Mouse (Mus musculus): Measurements from ENCODE around the gene Mbnl3. TPM values are rescaled to one million over a fixed set of nuclear protein-coding genes. Genes with fewer than 3 reads are reported as not detected.

Gene Mbnl3
- total and polyA plus RNA-seq, 3 experiments = 9.9 to 16.7 TPM; not detected in 1

DNA sequence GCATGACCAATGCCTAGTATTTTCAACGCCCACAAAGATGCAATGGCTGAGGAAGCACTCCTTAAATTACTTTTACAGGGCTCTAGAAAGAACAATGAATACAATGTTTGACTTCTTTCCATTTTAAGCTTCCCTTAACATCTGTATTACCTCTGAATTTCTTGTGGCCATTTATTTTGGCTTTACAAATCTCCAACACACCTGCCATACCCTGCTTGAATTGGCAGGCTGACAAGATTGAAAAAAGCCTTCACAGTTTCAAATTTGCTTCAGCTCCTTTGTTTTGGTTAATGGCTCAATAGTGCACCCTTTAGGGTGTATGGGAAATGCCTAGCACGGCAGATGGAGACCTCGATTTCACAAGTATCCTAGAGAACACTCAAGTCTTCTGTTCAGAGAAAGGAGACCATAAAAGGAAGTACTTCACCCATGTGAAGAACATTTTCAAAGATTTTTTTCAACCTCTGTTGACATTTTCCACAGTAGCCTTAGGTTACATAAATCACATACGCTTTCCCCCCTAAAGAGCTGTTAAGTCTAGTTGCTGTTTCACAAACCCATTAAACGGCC is 36.8 kb downstream of the Mbnl3 start:
- Histone ChIP-seq H3K4me3 (ENCODE audit: control insufficient read depth in 1 of 2, insufficient read depth in 1 of 2, low read depth in 2 of 2, low read length in 2 of 2) (no peak overlapping the region), H3K9ac (ENCODE audit: control insufficient read depth, low read depth, low read length, poor library complexity, severe bottlenecking) (no peak overlapping the region), H3K36me3 (ENCODE audit: control insufficient read depth in 1 of 2, insufficient read depth in 2 of 2, low read length in 2 of 2) (peaks cover 0 to 9% of the 10 kb centered on the region in 2 experiments; a peak in 2 of 4 replicates), H3K4me1 (ENCODE audit: control insufficient read depth in 1 of 2, insufficient read depth in 2 of 2, low read length in 2 of 2) (peaks cover 0 to 6% of the 10 kb centered on the region in 2 experiments; a peak in 1 of 4 replicates), H3K27ac (ENCODE audit: control insufficient read depth, low read depth, low read length) (no peak overlapping the region), H3K9me3 (replicated peaks; ENCODE audit: insufficient read depth, low read length) (no peaks in the 10 kb centered on the region), H3K27me3 (ENCODE audit: control insufficient read depth in 1 of 2, insufficient read depth in 2 of 2, low read length in 2 of 2) (no peaks in the 10 kb centered on the region), H3K79me2 (ENCODE audit: control insufficient read depth, insufficient read depth, low read length, poor library complexity) (no peaks in the 10 kb centered on the region; the same call in 1 of the 2 replicates)
- no peak for DNase-seq (ENCODE audit: low read depth, low spot score)
- no peak for TF ChIP-seq MAX (IDR thresholded peaks at IDR 0.05; ENCODE audit: low read length)
- TF ChIP-seq SIN3A (IDR thresholded peaks at IDR 0.05; ENCODE audit: low read length) = no peak
- TF ChIP-seq TAL1 (IDR thresholded peaks at IDR 0.05; ENCODE audit: low read length) = no peak
- no peak for TF ChIP-seq POLR2AphosphoS2 (IDR thresholded peaks at IDR 0.05; ENCODE audit: low read length)
- TF ChIP-seq EP300 (IDR thresholded peaks at IDR 0.05; ENCODE audit: low read depth in 1 of 2, low read length in 2 of 2) = no peak
- TF ChIP-seq TCF12 (IDR thresholded peaks at IDR 0.05; ENCODE audit: low read depth, low read length) = no peak
- no peak for TF ChIP-seq NELFE (IDR thresholded peaks at IDR 0.05; ENCODE audit: low read depth, low read length)
- no peak for TF ChIP-seq CTCF (IDR thresholded peaks at IDR 0.05 in 2 of 3, conservative IDR thresholded peaks at IDR 0.05 in 1 of 3; ENCODE audit: control insufficient read depth in 1 of 3, insufficient read depth in 1 of 3, low read depth in 2 of 3, low read length in 3 of 3, poor library complexity in 1 of 3, severe bottlenecking in 1 of 3)
- TF ChIP-seq CHD2 (IDR thresholded peaks at IDR 0.05; ENCODE audit: low read length) = no peak
- TF ChIP-seq CHD1 (IDR thresholded peaks at IDR 0.05; ENCODE audit: low read depth, low read length) = no peak
- TF ChIP-seq USF1 (IDR thresholded peaks at IDR 0.05; ENCODE audit: low read depth, low read length) = no peak
- TF ChIP-seq E2F4 (IDR thresholded peaks at IDR 0.05; ENCODE audit: borderline replicate concordance, low read depth, low read length) = no peak
- TF ChIP-seq GABPA (IDR thresholded peaks at IDR 0.05; ENCODE audit: low read depth, low read length) = no peak
- TF ChIP-seq MAZ (IDR thresholded peaks at IDR 0.05; ENCODE audit: low read depth, low read length) = no peak
- no peak for TF ChIP-seq KAT2A (conservative IDR thresholded peaks at IDR 0.05; ENCODE audit: low read depth, low read length)
- no peak for TF ChIP-seq POLR2A (IDR thresholded peaks at IDR 0.05; ENCODE audit: control insufficient read depth in 1 of 2, insufficient read depth in 1 of 2, low read depth in 1 of 2, low read length in 2 of 2, poor library complexity in 1 of 2)

DNA sequence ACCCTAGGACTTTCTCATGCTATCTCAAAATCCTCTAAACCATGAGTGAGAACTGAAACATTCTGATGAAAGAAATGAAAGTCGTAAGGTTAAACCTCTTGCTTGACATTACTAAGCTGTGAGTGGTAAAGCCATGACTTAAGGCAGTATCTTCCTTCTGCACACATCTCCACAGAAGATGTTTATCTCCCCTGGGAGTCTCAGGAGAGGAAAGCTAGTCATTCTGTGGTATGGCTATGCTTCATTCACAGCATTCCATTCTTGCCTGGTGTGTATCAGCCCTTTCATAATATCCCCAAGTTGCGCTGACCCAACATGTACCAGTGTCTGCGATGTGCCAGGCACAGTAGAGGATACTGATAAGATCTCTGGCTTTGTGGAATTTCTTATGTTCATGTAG is 38.4 kb downstream of the Mbnl3 start:
- no peak for TF ChIP-seq UBTF (IDR thresholded peaks at IDR 0.05; ENCODE audit: borderline replicate concordance, insufficient read depth, low read depth, low read length)
- no peak for TF ChIP-seq TBP (IDR thresholded peaks at IDR 0.05; ENCODE audit: low read depth, low read length)
- no peak for TF ChIP-seq SIN3A (IDR thresholded peaks at IDR 0.05; ENCODE audit: low read length)
- TF ChIP-seq MXI1 (IDR thresholded peaks at IDR 0.05; ENCODE audit: low read depth, low read length) = no peak
- no peaks in the 10 kb centered on the region for H3K27me3 ChIP-seq (ENCODE audit: control insufficient read depth in 1 of 2, insufficient read depth in 2 of 2, low read length in 2 of 2)
- no peak overlapping the region for H3K4me3 ChIP-seq (ENCODE audit: control insufficient read depth in 1 of 2, insufficient read depth in 1 of 2, low read depth in 2 of 2, low read length in 2 of 2)
- no peak overlapping the region for H3K9ac ChIP-seq (ENCODE audit: control insufficient read depth, low read depth, low read length, poor library complexity, severe bottlenecking)
- no peak for DNase-seq (ENCODE audit: low read depth, low spot score)
- H3K4me1 ChIP-seq (ENCODE audit: control insufficient read depth in 1 of 2, insufficient read depth in 2 of 2, low read length in 2 of 2) = peaks cover 0 to 6% of the 10 kb centered on the region in 2 experiments; a peak in 1 of 4 replicates
- H3K9me3 ChIP-seq (replicated peaks; ENCODE audit: insufficient read depth, low read length) = no peaks in the 10 kb centered on the region
- H3K27ac ChIP-seq (ENCODE audit: control insufficient read depth, low read depth, low read length) = no peak overlapping the region
- peaks cover 0 to 9% of the 10 kb centered on the region in 2 experiments; a peak in 2 of 4 replicates for H3K36me3 ChIP-seq (ENCODE audit: control insufficient read depth in 1 of 2, insufficient read depth in 2 of 2, low read length in 2 of 2)
- H3K79me2 ChIP-seq (ENCODE audit: control insufficient read depth, insufficient read depth, low read length, poor library complexity) = no peaks in the 10 kb centered on the region; the same call in 1 of the 2 replicates

Measured in MEL (cell line).